Mouse (Mus musculus): ENCODE measurements at regions not wholly inside any gene's neighbourhood (a gene's known extent, or its start where the extent isn't known, plus 50 kb on each side); places are given as distances from the start of the nearest gene placed in this dataset.

- H3K27ac ChIP-seq (ENCODE audit: low read depth): no peak overlapping the region
- no peak for ATAC-seq (ENCODE audit: insufficient read depth)
Measured at GRCm38 (mm10) chr15:65733326-65733725, 718.6 kb upstream of the Gm21961 start.

GRCm38 (mm10) chr15:65731308-65731707 lies 716.6 kb upstream of the Gm21961 start:
- ATAC-seq (ENCODE audit: insufficient read depth) (no peak), DNase-seq (no peak)
- no peak overlapping the region for H3K27ac ChIP-seq (ENCODE audit: low read depth)
- H3K4me3 ChIP-seq (ENCODE audit: low read depth, low read length): no peak overlapping the region
- no peak overlapping the region for H3K9ac ChIP-seq
- 81% methylated on average over 2 of the region's 2 CpGs for WGBS
- no peaks in the 10 kb centered on the region for H3K36me3 ChIP-seq (ENCODE audit: insufficient read depth)
- H3K4me1 ChIP-seq (ENCODE audit: insufficient read depth): no peaks in the 10 kb centered on the region
- H3K4me2 ChIP-seq: no peak overlapping the region
- no peak for TF ChIP-seq CTCF (IDR thresholded peaks at IDR 0.05; ENCODE audit: low read depth)
- H3K9me3 ChIP-seq (ENCODE audit: low read depth, low read length): no peaks in the 10 kb centered on the region
- H3K27me3 ChIP-seq (ENCODE audit: insufficient read depth, low read length): no peaks in the 10 kb centered on the region

More at GRCm38 (mm10) chr15:65733326-65733725, 718.6 kb upstream of the Gm21961 start:
- no peaks in the 10 kb centered on the region for H3K36me3 ChIP-seq (ENCODE audit: insufficient read depth)
- no peak for DNase-seq
- no peaks in the 10 kb centered on the region for H3K9me3 ChIP-seq (ENCODE audit: low read depth, low read length)
- no peaks in the 10 kb centered on the region for H3K4me1 ChIP-seq (ENCODE audit: insufficient read depth)
- no peaks in the 10 kb centered on the region for H3K27me3 ChIP-seq (ENCODE audit: insufficient read depth, low read length)
- H3K9ac ChIP-seq: no peak overlapping the region
- no peak for TF ChIP-seq CTCF (IDR thresholded peaks at IDR 0.05; ENCODE audit: low read depth)
- H3K4me2 ChIP-seq: no peak overlapping the region
- no peak overlapping the region for H3K4me3 ChIP-seq (ENCODE audit: low read depth, low read length)
- WGBS: 82% methylated on average over 6 of the region's 6 CpGs

GRCm38 (mm10) chr15:65727061-65727460 lies 712.4 kb upstream of the Gm21961 start:
- Histone ChIP-seq H3K9me3 (ENCODE audit: low read depth, low read length) (no peaks in the 10 kb centered on the region), H3K4me3 (ENCODE audit: low read depth, low read length) (no peak overlapping the region), H3K9ac (no peak overlapping the region), H3K27me3 (ENCODE audit: insufficient read depth, low read length) (no peaks in the 10 kb centered on the region), H3K27ac (ENCODE audit: low read depth) (no peak overlapping the region), H3K36me3 (ENCODE audit: insufficient read depth) (no peaks in the 10 kb centered on the region), H3K4me1 (ENCODE audit: insufficient read depth) (no peaks in the 10 kb centered on the region), H3K4me2 (no peak overlapping the region)
- DNase-seq (no peak), ATAC-seq (ENCODE audit: insufficient read depth) (no peak)
- TF ChIP-seq CTCF (IDR thresholded peaks at IDR 0.05; ENCODE audit: low read depth): no peak
- 89% methylated on average over 1 of the region's 1 CpGs for whole genome bisulfite sequencing

DNA sequence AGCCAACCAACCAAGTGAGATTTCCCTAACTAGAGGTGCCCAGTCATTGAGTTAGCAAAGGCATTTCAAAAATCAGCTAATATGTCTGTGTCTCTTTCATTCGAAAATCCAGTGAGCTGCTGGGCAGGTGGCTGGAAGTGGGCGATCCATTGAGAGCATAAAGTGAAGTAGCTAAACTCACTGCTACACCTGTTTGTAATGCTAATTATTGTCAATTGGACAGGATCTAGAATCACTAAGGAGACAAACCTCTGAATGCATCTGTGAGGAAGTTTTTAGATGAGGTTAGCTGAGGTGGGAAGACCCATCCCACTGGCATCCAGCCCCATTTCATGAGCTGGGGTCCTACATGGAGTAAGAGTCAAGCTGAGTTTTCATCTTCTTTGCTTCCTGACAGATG lies 711.6 kb upstream of the Gm21961 start:
- H3K4me1 ChIP-seq (ENCODE audit: insufficient read depth): no peaks in the 10 kb centered on the region
- DNase-seq: no peak
- no peaks in the 10 kb centered on the region for H3K27me3 ChIP-seq (ENCODE audit: insufficient read depth, low read length)
- 85% methylated on average over 2 of the region's 2 CpGs for WGBS
- H3K9me3 ChIP-seq (ENCODE audit: low read depth, low read length): no peaks in the 10 kb centered on the region
- no peak for TF ChIP-seq CTCF (IDR thresholded peaks at IDR 0.05; ENCODE audit: low read depth)
- no peak overlapping the region for H3K4me3 ChIP-seq (ENCODE audit: low read depth, low read length)
- no peaks in the 10 kb centered on the region for H3K36me3 ChIP-seq (ENCODE audit: insufficient read depth)
- H3K4me2 ChIP-seq: no peak overlapping the region
- no peak overlapping the region for H3K9ac ChIP-seq
- ATAC-seq (ENCODE audit: insufficient read depth): no peak
- H3K27ac ChIP-seq (ENCODE audit: low read depth): no peak overlapping the region

DNA sequence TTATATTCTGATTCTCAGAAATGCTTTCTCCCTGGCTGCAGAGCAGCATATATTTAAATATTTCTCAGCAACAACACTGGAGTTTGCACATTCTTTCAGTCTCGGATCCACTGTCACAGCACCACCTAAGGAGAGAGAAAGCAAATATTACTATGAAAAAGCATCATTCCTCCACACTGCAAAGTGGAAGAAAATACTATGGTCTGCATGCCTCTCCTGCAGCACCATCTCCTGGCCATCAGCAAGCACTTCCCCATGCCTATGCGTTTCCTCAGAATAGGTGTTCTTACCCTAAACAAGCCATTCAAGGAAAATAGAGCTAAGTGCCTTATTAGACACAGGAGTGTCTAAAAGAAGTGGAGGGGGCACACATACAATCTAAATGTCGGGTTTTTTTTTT lies 688.9 kb upstream of the Gm21961 start:
- 30% methylated on average over 3 of the region's 3 CpGs for WGBS
- Histone ChIP-seq H3K4me2 (no peak overlapping the region), H3K27me3 (ENCODE audit: insufficient read depth, low read length) (no peaks in the 10 kb centered on the region), H3K36me3 (ENCODE audit: insufficient read depth) (no peaks in the 10 kb centered on the region), H3K9ac (no peak overlapping the region), H3K4me3 (ENCODE audit: low read depth, low read length) (no peak overlapping the region), H3K27ac (ENCODE audit: low read depth) (no peak overlapping the region), H3K9me3 (ENCODE audit: low read depth, low read length) (no peaks in the 10 kb centered on the region), H3K4me1 (ENCODE audit: insufficient read depth) (no peaks in the 10 kb centered on the region)
- no peak for ATAC-seq (ENCODE audit: insufficient read depth)
- DNase-seq: peak; percentile 37
- peak; percentile 62 for TF ChIP-seq CTCF (IDR thresholded peaks at IDR 0.05; ENCODE audit: low read depth)

- no peak overlapping the region for H3K9ac ChIP-seq
- TF ChIP-seq CTCF (IDR thresholded peaks at IDR 0.05; ENCODE audit: low read depth): 0 out of 2 replicates have a peak, but pooled peaks have one; percentile 27
- H3K4me1 ChIP-seq (ENCODE audit: insufficient read depth): no peaks in the 10 kb centered on the region
- H3K4me2 ChIP-seq: no peak overlapping the region
- H3K9me3 ChIP-seq (ENCODE audit: low read depth, low read length): no peaks in the 10 kb centered on the region
- peak; percentile 42 for DNase-seq
- 5% methylated on average over 1 of the region's 1 CpGs for WGBS
- no peak overlapping the region for H3K4me3 ChIP-seq (ENCODE audit: low read depth, low read length)
- ATAC-seq (ENCODE audit: insufficient read depth): no peak
- H3K27me3 ChIP-seq (ENCODE audit: insufficient read depth, low read length): no peaks in the 10 kb centered on the region
- no peaks in the 10 kb centered on the region for H3K36me3 ChIP-seq (ENCODE audit: insufficient read depth)
- no peak overlapping the region for H3K27ac ChIP-seq (ENCODE audit: low read depth)
Measured at GRCm38 (mm10) chr15:65701510-65701909, 686.8 kb upstream of the Gm21961 start.

DNA sequence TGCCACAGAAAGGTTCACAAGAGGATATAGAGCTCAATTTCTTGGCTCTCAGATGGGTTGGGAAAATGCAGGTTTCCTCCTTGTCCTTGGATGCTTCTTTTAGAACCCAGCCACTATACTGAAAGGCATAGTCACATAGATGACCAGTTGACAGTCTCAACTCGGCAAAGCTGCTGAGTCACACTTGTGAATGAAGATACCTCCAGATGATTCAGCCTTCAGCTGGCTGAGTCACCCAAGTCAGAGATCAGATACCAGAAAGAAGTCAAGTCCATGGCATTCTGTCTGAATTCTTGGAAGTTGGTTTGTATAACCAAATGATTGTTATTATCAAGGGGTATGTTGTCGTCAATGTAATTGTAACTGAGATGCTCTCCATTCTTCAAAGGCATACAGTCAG lies 683.9 kb upstream of the Gm21961 start:
- 82% methylated on average over 2 of the region's 2 CpGs for WGBS
- H3K4me1 ChIP-seq (ENCODE audit: insufficient read depth): no peaks in the 10 kb centered on the region

More for the DNA sequence above, 683.9 kb upstream of the Gm21961 start:
- Histone ChIP-seq H3K27ac (ENCODE audit: low read depth) (no peak overlapping the region), H3K4me3 (ENCODE audit: low read depth, low read length) (no peak overlapping the region), H3K4me2 (no peak overlapping the region), H3K36me3 (ENCODE audit: insufficient read depth) (no peaks in the 10 kb centered on the region), H3K27me3 (ENCODE audit: insufficient read depth, low read length) (no peaks in the 10 kb centered on the region), H3K9me3 (ENCODE audit: low read depth, low read length) (no peaks in the 10 kb centered on the region), H3K9ac (no peak overlapping the region)
- no peak for TF ChIP-seq CTCF (IDR thresholded peaks at IDR 0.05; ENCODE audit: low read depth)
- ATAC-seq (ENCODE audit: insufficient read depth) (no peak), DNase-seq (no peak)
